Mouse (Mus musculus) megakaryocyte-erythroid progenitor cell, adult 5-6 weeks (primary cell): ENCODE results near the gene Phactr4. TPM values are rescaled to one million over a fixed set of nuclear protein-coding genes. Genes with fewer than 3 reads are reported as not detected.

ENCODE experiments used
- ATAC-seq: replicated peaks from 2 replicates; pipeline ENCODE4 v1.8.0; 2016; ENCODE audit warnings: mild to moderate bottlenecking, inconsistent platforms; ENCODE audit not compliant: severe bottlenecking, poor library complexity, low FRiP score, low TSS enrichment
- total RNA-seq, 2 experiments: library from RNA; stranded (forward) in 1 of 2; stranded (reverse) in 1 of 2; fragments of 200-1000, 215-1000 nt in 1 of 2; fragments of >200 nt in 1 of 2; fragmentation: Nextera tagmentation in 1 of 2; gene quantifications; 2 replicates each; pipeline ENCODE4 v1.2.3; 2014 to 2017

Phactr4 gene
- total RNA-seq, 2 experiments from 2014 or later: 19.5 to 72.8 TPM

DNA sequence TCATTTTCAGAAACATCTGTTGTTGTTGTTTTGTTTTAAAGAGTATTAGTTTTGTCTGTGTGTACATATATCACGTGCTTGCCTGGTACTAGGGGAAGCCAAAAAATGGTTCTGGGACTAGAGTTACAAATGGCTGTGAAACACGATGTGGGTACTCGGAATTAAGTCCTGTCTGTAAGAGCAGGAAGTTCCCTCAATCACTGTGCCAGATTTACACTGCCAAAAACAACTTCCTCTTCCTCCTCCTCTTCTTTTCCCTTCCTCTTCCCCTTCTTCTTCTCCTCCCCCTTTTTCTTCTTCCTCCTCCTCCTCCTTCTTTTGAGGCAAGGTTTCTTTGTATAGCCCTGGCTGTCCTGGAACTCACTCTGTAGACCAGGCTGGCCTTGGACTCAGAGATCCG, 40.0 kb downstream of the Phactr4 start:
- ATAC-seq: no peak

- no peak for ATAC-seq
Measured at GRCm38 (mm10) chr4:132380965-132381616, 41.2 kb downstream of the Phactr4 start.

- ATAC-seq: no peak
Measured at GRCm38 (mm10) chr4:132373820-132374219, 48.5 kb downstream of the Phactr4 start.

DNA sequence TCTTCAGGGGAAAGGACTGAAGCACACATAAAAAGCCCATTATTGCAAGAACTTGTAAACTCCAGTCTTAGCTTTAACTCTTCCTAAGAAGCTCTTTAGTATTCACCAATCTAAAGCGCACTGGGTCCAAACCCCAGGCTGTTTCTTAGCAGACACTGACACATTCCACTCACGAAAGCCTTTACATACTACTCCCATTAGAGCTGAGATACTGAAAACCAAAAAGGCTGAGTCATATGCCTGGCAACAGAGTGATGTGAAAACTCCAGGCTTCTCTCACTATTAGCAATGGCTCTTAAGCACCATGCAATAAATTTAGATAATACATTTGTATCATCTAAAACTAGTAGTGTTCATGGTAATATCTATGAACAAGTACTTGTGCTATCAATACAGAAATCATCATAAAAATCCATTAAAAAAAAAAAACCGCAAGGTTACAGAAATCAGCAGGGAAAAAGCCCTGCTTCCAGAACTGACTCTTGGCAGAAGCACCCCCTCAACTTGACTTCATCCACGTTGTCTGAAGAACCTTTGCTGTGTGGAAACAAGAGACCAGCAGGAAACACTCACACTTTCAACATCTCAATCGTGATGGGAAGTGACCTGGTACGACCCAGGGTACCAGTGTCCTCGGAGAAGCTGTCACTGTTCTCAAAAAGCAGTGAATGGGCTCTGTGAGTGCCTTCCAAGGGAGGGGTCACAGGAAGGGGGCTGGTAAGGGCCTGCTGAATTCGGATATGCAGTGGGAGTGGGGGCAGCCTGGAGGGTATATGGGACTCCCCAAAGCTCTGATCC, 52.1 kb downstream of the Phactr4 start:
- no peak for ATAC-seq

DNA sequence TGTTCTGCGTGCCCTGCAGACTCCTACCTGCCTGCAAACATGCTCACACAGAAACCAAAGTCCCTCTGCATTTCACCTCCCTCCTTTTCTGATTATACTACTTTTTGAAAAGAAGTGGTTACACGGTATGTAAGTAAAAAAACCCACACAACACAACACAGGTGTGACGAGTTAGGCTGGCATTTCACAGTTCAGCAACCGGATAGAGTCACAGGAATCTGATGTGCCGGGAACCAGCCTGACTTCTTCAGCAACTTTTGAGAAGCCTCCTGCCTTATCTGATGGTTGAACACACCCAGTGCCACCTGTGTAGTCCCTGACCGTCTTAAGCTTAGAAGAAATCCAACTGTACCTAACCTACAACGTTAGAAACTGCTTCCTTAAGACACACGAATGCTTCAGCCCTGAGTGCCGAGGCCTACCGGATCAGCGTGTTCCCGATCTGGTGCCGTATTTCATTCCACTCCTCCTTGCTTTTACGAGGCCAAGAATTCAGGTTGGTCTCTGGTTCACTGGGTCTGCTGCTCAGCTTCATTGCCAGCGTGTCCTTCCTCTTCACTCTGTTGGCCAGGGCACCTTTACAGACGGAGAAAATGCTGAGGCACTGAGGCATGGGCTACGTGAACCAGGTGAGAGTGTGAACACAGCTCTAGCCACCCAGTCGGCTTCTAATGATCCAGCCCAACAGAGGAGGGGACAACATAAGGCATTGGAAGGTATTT, 54.6 kb downstream of the Phactr4 start:
- no peak for ATAC-seq

GRCm38 (mm10) chr4:132365450-132366060, 56.7 kb downstream of the Phactr4 start:
- no peak for ATAC-seq

DNA sequence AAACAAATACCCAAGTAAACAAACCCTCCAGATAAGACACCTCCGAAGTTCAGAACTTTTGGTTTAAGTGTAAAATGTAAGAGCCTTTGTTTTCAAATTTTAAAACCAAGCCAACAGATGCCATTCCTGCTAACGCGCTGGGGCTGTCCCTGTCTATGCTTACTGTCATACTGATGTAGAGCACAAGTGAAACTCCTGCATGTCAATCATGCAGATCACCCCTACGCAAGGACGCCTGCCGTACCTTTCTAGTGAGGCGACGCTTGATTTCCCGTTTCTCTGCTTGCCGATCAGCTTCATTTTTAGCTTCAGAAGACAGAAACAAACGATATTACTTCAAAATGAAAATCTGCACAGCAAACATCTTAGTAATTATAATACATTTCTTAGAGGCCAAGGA, 58.8 kb downstream of the Phactr4 start:
- no peak for ATAC-seq

DNA sequence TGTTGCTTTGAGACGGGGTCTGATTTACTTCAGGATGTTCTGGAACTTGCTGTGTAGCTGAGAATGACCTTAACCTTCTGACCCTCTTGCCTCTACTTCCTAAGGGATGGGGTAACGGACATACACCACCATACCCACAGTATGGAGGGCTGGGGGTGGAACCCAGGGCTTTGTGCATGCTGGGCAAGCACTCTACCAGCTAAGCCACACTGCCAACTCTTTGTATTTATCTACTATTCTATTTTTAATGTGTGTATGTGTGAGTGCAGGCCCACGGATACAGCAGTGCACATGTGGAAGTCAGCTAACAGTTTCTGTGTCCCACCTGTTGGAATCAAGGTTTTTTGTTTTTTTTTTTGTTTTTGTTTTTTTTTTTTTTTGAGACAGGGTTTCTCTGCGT, 62.8 kb downstream of the Phactr4 start:
- no peak for ATAC-seq

DNA sequence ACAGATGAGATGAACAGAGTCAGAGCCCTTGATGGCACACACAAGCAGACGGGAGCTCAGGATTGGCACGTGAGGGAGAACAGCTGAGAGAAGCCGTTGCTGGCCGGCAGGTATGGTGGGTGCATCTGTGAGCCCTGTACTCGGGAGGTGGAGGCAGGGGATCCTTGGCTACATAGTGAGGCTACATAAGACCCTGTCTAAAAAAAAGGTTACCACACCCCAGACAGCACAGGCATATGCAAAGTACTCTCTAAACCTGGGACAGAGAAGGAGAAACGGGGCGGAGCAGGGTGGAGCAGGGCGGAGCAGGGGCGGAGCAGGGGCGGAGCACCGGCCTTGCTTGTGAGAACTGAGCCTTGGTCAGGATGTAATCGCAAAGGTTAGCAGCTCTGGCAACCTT, 66.1 kb downstream of the Phactr4 start:
- ATAC-seq: peak; percentile 74

GRCm38 (mm10) chr4:132355403-132355802, 66.9 kb downstream of the Phactr4 start:
- ATAC-seq: no peak

DNA sequence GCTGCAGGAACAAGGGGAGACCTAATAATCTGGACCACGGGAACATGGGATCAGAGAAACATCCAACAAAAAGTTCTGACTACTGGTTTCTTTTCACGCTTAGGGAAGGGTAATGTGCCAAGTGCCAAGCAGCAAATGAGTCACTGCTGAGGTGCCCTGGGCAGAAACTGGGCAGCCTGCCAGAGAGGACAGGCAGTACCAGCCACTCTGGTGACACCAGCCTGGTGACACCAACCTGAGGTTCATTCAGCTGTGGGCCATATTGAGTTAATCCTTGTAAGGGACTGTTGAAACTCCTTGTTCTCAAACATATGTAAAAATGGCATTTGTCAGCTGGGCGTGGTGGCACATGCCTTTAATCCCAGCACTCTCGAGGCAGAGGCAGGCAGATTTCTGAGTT, 67.7 kb downstream of the Phactr4 start:
- ATAC-seq: no peak

DNA sequence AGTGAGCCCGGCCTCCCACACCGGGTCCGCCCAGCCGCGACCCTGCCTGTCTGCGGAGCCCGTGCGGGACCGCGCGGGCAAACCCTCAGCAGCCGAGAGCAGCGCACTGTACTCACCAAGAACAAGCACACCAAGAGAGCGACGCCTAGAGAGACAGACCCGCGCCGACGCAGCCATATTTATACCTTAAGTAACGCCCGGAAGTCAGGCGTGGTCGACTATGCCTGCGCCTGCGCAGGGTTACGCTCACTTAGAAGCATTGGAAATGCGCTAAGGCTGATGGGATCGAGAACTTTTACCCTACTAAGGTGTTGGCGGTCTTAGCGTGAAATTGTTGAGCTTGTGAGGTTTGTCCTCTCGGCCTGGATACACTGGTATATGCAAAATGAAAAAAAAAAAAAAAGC, 68.8 kb downstream of the Phactr4 start, which contains the start of gene Rcc1:
Gene Rcc1, minus strand, starts transcription at position 125 of the 405 bp plus-strand sequence.
- peak; percentile 74 for ATAC-seq

GRCm38 (mm10) chr4:132352739-132353138, 69.5 kb downstream of the Phactr4 start:
- ATAC-seq: no peak

DNA sequence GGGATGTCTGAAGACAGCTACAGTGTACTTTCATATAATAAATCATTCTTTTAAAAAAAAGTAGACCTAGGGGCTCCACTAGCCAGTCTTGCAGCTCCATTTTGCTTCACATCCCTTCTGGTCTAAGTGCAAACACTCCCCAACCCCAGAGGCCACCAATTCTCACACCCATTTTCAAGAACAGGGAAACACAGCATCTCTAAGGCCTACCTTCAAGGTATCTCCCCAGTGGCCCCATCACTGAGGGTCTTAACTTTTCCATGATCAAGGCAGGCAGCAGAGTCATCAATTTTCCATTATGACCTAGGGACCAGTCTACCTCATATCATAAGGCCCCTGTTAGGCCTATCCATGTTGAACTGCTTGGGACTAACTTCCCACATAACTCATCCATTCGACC, 70.9 kb downstream of the Phactr4 start:
- ATAC-seq: no peak

DNA sequence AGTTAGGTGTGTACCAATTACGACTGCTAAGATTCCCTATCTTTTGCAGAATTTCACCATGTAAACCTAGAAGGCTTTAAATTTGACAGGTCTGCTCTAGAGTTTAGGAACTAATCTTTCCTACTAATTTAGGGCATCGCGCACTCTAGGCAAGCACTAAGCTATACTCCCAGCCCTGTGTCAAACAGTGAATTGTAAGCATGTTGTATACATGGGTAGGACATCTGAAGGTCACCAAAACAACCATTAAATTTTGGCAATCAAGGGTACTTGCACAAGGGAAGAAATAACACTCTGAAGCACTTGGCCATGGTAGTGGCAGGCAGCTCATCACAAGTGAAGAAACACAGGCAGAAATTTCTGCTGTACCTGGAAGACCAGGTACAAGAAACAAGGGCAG, 71.4 kb downstream of the Phactr4 start:
- no peak for ATAC-seq

DNA sequence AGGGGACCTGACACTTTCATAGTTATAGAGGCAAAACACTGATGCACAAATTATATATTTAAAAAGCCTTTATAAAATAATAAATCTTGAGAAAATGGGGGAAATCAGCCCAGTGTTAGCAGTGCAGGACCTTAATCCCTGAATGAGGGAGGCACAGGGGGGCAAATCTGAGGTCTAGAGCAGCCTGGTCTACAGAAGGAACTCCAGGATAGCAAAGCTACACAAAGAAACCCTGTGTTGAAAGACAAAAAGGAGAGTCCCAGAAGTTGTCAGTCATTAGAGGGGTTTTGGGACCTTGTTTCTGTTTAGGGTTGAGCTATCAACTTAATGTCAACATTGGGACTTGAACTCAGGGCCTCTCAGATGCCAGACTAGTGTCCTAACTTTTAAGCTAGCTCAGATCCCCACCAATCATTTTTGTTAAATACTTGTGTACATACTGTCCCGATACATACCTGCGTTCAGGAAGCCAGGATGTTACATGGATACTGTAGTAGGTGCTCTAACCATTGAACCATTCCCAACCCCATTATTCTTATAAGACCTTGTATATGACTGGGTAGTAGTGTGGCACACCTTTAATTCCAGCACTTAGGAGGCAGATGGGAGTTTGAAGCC, 72.1 kb downstream of the Phactr4 start:
- 0 out of 2 replicates have a peak, but pooled peaks have one; percentile 2 for ATAC-seq

DNA sequence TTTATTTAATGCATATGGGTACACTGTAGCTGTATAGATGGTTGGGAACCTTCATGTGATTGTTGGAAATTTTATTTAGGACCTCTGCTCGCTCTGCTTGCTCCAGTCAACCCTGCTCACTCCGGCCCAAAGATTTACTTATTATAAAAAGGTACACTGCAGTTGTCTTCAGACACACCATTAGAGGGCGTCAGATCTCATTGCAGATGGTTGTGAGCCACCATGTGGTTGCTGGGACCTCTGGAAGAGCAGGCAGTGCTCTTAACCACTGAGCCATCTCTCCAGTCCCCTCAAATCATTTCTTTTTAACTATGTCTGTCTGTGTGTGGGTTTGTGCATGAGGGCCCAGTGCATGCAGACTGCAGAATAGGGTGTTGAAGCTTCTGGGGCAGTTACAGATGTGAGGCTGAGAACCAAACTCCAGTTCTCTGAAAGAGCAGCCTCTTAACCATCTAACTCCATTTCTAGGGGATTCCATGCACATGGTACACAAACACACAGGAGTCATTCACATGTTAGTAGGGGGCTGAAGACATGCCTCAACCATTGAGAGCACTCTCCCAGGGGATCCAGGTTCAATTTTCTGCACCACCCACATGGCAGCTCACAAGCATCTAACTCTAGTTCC, 72.7 kb downstream of the Phactr4 start:
- no peak for ATAC-seq

DNA sequence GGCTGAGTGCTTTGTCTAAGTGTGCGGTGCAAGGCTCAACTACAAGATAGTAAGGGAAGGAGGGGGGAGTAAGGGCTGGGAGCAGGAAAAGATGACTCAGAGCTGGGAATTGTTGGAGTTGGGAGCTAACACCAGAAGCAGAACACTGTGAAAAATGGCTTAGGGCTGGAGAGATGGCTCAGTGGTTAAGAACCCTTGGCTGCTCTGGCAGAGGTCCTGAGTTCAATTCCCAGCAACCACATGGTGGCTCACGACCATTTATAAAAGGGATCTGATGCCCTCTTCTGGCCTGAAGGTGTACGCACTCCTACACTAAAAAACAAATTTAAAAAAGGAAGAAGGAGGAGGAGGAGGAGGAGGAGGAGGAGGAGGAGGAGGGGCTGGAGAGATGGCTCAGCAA, 75.6 kb downstream of the Phactr4 start:
- no peak for ATAC-seq

DNA sequence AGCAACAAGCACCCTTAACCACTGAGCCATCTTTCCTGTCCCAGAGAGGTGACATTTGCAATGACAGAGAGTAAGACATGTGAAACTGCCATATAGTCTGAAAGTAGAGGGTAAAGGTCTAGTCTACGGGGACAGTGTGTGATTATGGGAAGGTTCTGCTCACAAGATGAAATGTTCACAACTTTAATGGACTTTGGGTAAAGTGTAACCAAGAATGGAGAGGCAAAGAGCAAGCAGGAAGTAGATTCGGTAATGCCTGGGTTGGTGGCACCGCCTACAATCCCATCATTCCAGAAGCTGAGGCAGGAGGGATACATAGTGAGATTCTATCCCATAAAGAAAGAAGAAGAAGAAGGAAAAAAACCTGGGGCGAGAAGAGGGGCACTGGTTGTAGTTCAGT, 76.0 kb downstream of the Phactr4 start:
- no peak for ATAC-seq
